Mouse (Mus musculus) embryonic facial prominence, embryonic 11.5 days (tissue): ENCODE data around the gene Cidec. TPM values are rescaled to one million over a fixed set of nuclear protein-coding genes. Genes with fewer than 3 reads are reported as not detected.

Experiments
- ATAC-seq: fragments of 200-750 bp; cut with Nextera tagmentation; replicated peaks from 2 replicates; pipeline ENCODE4 v1.8.0; 2017; ENCODE audit warnings: low read depth; ENCODE audit not compliant: insufficient number of reproducible peaks, low FRiP score, low TSS enrichment
- DNase-seq: peaks from one replicate; pipeline ENCODE4 v3.0.0-alpha.2; 2015; ENCODE audit warnings: low spot score
- H3K27ac ChIP-seq: fragments of 300-500 bp; sonication (generic); replicated peaks from 2 replicates; pipeline ENCODE4 v1.5.1; 2014; ENCODE audit warnings: mild to moderate bottlenecking, low read depth, low read length, control low read depth
- H3K27me3 ChIP-seq: fragments of 300-500 bp; sonication (generic); 2 replicates; pipeline ENCODE4 v1.6.1; 2014; ENCODE audit warnings: mild to moderate bottlenecking, low read length, moderate library complexity, mixed read lengths; ENCODE audit not compliant: control insufficient read depth, insufficient read depth
- H3K36me3 ChIP-seq: fragments of 300-500 bp; sonication (generic); replicated peaks from 2 replicates; pipeline ENCODE4 v1.6.1; 2014; ENCODE audit warnings: low read depth, mild to moderate bottlenecking, low read length, moderate library complexity, mixed read lengths; ENCODE audit not compliant: control insufficient read depth, insufficient read depth
- H3K4me1 ChIP-seq: fragments of 300-500 bp; sonication (generic); 2 replicates; pipeline ENCODE4 v1.6.1; 2014; ENCODE audit warnings: low read length, mixed read lengths; ENCODE audit not compliant: control insufficient read depth, insufficient read depth
- H3K4me2 ChIP-seq: fragments of 300-500 bp; sonication (generic); 2 replicates; pipeline ENCODE4 v1.6.1; 2014; ENCODE audit warnings: low read depth, mild to moderate bottlenecking, control low read depth, low read length, moderate library complexity
- H3K4me3 ChIP-seq: fragments of 300-500 bp; sonication (generic); 2 replicates; pipeline ENCODE4 v1.5.1; 2014; ENCODE audit warnings: low read depth, low read length, control low read depth
- H3K9ac ChIP-seq: fragments of 300-500 bp; sonication (generic); replicated peaks from 2 replicates; pipeline ENCODE4 v1.6.1; 2014; ENCODE audit warnings: mild to moderate bottlenecking, control low read depth, low read length
- H3K9me3 ChIP-seq: fragments of 300-500 bp; sonication (generic); replicated peaks from 2 replicates; pipeline ENCODE4 v1.6.1; 2016; ENCODE audit warnings: mild to moderate bottlenecking, low read length, inconsistent platforms, mixed read lengths; ENCODE audit not compliant: control insufficient read depth
- WGBS: fragments of 180-500 bp; shearing (Covaris S2); extraction: QIAGEN DNeasy Blood & Tissue Kit; methylation state at CpG from one replicate; pipeline ENCODE4 v1.1.7; 2014; 5-methylcytosine and 5-hydroxymethylcytosine counted together
- polyA plus RNA-seq: library from polyadenylated mRNA; unstranded; fragments of >200 nt; fragmentation: Nextera tagmentation; extraction: Ambion mirVana; gene quantifications from 2 replicates; pipeline ENCODE4 v1.2.1, GENCODE M21; 2014

Cidec gene
- polyA plus RNA-seq, 1 experiment from 2014 or later: not detected

DNA sequence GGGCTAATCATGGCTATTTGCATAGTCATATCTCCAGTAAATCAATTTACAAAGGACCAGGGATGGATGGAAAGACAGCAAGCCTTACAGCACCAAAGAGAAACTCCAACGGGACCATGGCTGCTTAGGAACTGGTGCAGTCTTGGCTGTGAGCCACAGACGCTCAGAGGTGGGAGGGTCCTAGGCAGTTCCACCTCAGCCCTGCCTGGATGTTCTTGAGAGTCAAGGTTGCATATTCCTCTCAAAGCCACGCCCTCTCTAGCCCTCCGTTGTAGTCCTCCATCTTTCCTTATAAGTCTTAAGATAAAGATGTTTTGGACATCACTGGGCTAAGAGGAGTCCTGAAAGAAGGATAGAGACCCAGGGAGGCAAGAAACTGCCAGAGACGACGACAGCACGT is 28.5 kb upstream of the Cidec start:
- Histone ChIP-seq H3K9me3 (no peaks in the 10 kb centered on the region), H3K4me3 (no peak overlapping the region), H3K4me2 (no peak overlapping the region), H3K27ac (no peak overlapping the region), H3K36me3 (no peaks in the 10 kb centered on the region), H3K9ac (no peak overlapping the region), H3K4me1 (no peaks in the 10 kb centered on the region), H3K27me3 (no peaks in the 10 kb centered on the region)
- 70% methylated on average over 7 of the region's 7 CpGs for WGBS
- ATAC-seq (no peak), DNase-seq (no peak)

DNA sequence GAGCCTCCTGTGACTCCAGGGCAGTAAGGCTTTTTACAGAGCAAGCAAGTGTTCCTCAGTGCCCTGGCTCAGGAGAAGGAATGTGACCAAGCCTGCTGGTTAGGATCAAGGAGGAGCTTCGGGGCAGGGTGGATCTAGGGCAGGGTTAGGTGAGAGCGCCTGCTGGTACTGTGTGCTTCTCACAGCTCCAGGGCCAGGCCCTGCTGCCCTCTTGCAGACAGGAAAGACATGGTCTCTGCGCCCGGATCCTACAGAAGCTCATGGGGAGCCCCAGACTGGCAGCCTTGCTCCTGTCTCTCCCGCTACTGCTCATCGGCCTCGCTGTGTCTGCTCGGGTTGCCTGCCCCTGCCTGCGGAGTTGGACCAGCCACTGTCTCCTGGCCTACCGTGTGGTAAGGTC is 23.1 kb upstream of the Cidec start:
- 57% methylated on average over 10 of the region's 10 CpGs for WGBS
- Histone ChIP-seq H3K27me3 (no peaks in the 10 kb centered on the region), H3K4me1 (no peaks in the 10 kb centered on the region), H3K4me2 (no peak overlapping the region; the same call in 1 of the 2 replicates), H3K27ac (no peak overlapping the region), H3K4me3 (no peak overlapping the region), H3K36me3 (no peaks in the 10 kb centered on the region), H3K9me3 (no peaks in the 10 kb centered on the region), H3K9ac (no peak overlapping the region)
- no peak for ATAC-seq
- DNase-seq: peak; percentile 38

GRCm38 (mm10) chr6:113457952-113458534 is 22.5 kb upstream of the Cidec start, which contains the start of gene Il17re:
Gene Il17re (plus strand): TSS chr6:113458484.
- ATAC-seq (no peak), DNase-seq (no peak)
- Histone ChIP-seq H3K27me3 (no peaks in the 10 kb centered on the region), H3K36me3 (no peaks in the 10 kb centered on the region), H3K9me3 (no peaks in the 10 kb centered on the region), H3K4me2 (no peak within 1 kb of the TSS; the same call in 1 of the 2 replicates), H3K9ac (no peak within 1 kb of the TSS), H3K27ac (no peak within 1 kb of the TSS), H3K4me1 (no peaks in the 10 kb centered on the region), H3K4me3 (no peak within 1 kb of the TSS)
- 56% methylated on average over 10 of the region's 10 CpGs for WGBS

- Histone ChIP-seq H3K4me3 (no peak overlapping the region), H3K27ac (no peak overlapping the region), H3K4me2 (no peak overlapping the region), H3K27me3 (no peaks in the 10 kb centered on the region), H3K9ac (no peak overlapping the region), H3K36me3 (no peaks in the 10 kb centered on the region), H3K9me3 (no peaks in the 10 kb centered on the region), H3K4me1 (no peaks in the 10 kb centered on the region)
- ATAC-seq (no peak), DNase-seq (no peak)
- WGBS: 73% methylated on average over 5 of the region's 5 CpGs
Measured at GRCm38 (mm10) chr6:113455007-113455406, 19.4 kb upstream of the Cidec start.

DNA sequence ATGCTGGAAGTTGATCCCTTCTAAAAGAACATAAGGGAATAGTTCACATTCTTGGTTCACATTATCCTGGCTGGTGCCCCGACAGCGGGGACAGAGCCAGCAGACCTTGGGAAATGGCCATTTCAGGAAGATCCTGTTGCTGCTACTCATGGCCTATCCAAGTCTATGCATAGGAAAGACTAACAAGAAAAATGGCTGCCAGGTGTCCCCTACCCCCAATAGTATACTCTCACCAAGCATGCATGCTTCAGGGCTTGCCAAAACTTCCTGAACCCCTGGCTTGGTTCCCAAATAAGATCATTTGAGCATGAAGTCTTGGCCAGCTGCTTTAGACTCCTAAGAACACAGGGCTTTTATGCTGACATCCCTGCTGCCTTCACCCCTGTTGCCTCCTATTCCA is 16.3 kb upstream of the Cidec start:
- peaks cover 13% of the 10 kb centered on the region for H3K36me3 ChIP-seq
- no peak overlapping the region for H3K9ac ChIP-seq
- H3K9me3 ChIP-seq: no peaks in the 10 kb centered on the region
- no peak for DNase-seq
- no peak overlapping the region for H3K4me2 ChIP-seq
- H3K4me1 ChIP-seq: no peaks in the 10 kb centered on the region
- H3K27me3 ChIP-seq: no peaks in the 10 kb centered on the region
- no peak for ATAC-seq
- WGBS: 74% methylated on average over 2 of the region's 2 CpGs
- no peak overlapping the region for H3K27ac ChIP-seq
- no peak overlapping the region for H3K4me3 ChIP-seq

DNA sequence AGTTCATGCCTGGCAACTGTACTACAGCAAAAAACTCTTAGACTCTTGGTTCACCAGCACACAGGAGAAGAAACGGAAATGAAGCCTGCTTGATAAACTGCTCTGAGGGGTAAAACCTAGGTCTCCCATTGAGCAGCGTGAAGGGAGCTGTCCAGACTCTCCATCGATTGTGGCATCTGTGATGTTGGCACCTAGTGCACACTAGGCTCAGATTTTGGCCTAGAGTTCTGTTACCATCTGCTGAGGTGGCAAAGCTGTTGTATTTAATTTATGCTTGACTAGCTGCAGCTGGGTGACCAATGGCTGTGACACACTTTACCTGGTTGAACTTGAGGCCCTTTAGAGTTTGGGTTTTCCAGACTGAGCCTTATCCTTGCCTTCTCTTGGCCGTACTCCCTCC is 12.1 kb upstream of the Cidec start:
- WGBS: 94% methylated on average over 4 of the region's 4 CpGs
- no peak for ATAC-seq
- H3K4me1 ChIP-seq: no peaks in the 10 kb centered on the region
- no peak overlapping the region for H3K4me3 ChIP-seq
- no peaks in the 10 kb centered on the region for H3K9me3 ChIP-seq
- no peak overlapping the region for H3K27ac ChIP-seq
- no peak overlapping the region for H3K4me2 ChIP-seq
- H3K36me3 ChIP-seq: peaks cover 13% of the 10 kb centered on the region
- H3K27me3 ChIP-seq: no peaks in the 10 kb centered on the region
- no peak for DNase-seq
- H3K9ac ChIP-seq: no peak overlapping the region

- DNase-seq: no peak
- H3K4me3 ChIP-seq: no peak overlapping the region
- ATAC-seq: no peak
- no peaks in the 10 kb centered on the region for H3K27me3 ChIP-seq
- WGBS: 89% methylated on average over 6 of the region's 8 CpGs
- peaks cover 13% of the 10 kb centered on the region for H3K36me3 ChIP-seq
- H3K9me3 ChIP-seq: no peaks in the 10 kb centered on the region
- H3K4me2 ChIP-seq: no peak overlapping the region
- no peaks in the 10 kb centered on the region for H3K4me1 ChIP-seq
- H3K27ac ChIP-seq: no peak overlapping the region
- no peak overlapping the region for H3K9ac ChIP-seq
Measured at GRCm38 (mm10) chr6:113444207-113444965, 8.8 kb upstream of the Cidec start.

- Histone ChIP-seq H3K9ac (peak overlapping the region; percentile 96), H3K9me3 (no peaks in the 10 kb centered on the region), H3K36me3 (peaks cover 9% of the 10 kb centered on the region), H3K4me1 (no peaks in the 10 kb centered on the region), H3K27me3 (no peaks in the 10 kb centered on the region), H3K27ac (no peak overlapping the region), H3K4me2 (peak overlapping the region; percentile 58), H3K4me3 (peak overlapping the region; percentile 98)
- peak; percentile 27 for DNase-seq
- no peak for ATAC-seq
- 45% methylated on average over 12 of the region's 12 CpGs for whole genome bisulfite sequencing
Measured at GRCm38 (mm10) chr6:113443091-113443490, 7.5 kb upstream of the Cidec start.
